Mouse (Mus musculus) central nervous system, embryonic 18 days (tissue): Measurements from ENCODE around the gene Slc2a12. TPM values are rescaled to one million over a fixed set of nuclear protein-coding genes. Genes with fewer than 3 reads are reported as not detected.

Experiments
- polyA plus RNA-seq: library from polyadenylated mRNA; depleted of rRNA; stranded (reverse); fragments of >200 nt; gene quantifications from 2 replicates; pipeline ENCODE4 v1.2.3, GENCODE M21; 2012; rRNA removed

The Slc2a12 gene
- 2.1 and 3.4 TPM in 2 replicates for polyA plus RNA-seq

DNA sequence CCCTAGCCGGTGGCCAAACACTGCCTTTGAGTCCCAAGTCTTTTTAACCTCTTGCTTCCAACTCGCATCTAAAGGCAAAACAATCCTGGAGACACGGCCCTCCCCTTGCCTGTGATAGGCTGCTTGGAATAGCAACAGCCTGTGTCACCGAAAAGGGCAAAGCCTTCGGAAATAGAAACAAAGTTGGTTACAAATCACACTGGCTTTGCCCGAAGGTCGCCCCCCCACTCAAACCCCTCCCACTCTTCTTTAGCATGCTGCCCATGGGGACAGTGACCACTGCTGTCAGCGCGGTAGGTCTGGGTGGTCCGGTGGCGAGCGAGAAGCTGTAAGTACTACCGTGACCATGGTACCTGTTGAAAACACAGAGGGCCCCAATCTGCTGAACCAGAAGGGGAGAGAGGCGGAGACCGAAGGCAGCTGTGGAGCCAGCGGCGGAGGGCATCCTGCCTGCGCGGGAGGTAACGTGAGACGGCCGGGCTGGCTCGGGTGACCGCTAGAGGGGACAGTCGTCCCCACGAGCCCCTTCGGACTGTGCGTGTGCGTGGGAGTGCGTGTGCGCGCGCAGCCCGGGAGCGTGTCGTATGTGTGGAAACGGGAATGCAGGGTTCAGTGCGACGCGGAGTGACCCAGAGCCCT, at the start of gene Slc2a12:
Slc2a12 (plus strand) TSS at position 159 of the 639 bp plus-strand sequence.

GRCm38 (mm10) chr10:22731272-22732093, 86.7 kb downstream of the Slc2a12 start, which contains the start of gene Tbpl1:
Tbpl1 (minus strand) TSS chr10:22731938.

Other genes starting within 250 kb of the Slc2a12 start
- gene Tbpl1, start 86.9 kb downstream of the Slc2a12 start, polyA plus RNA-seq, result 57.3 and 57.5 TPM in 2 replicates
- gene Tcf21, start 175.2 kb downstream of the Slc2a12 start, polyA plus RNA-seq, result 0.38 and 0.70 TPM in 2 replicates